Mouse (Mus musculus) regulatory T cell (primary cell): ENCODE measurements at regions not wholly inside any gene's neighbourhood (a gene's known extent, or its start where the extent isn't known, plus 50 kb on each side); places are given as distances from the start of the nearest gene placed in this dataset.
"Not testable (repeated sequence)": the region's sequence is repeated elsewhere in the genome, so short reads cannot be mapped to it uniquely, and the experiment has no call there.

Source experiments
- in situ Hi-C: fragments of 300-600 bp; cut with MboI, MseI; formaldehyde crosslinking; loops from one replicate; pipeline ENCODE4 v1.15.1; 2025; ENCODE audit warnings: high pct_unique_total_duplicates

- in situ Hi-C loops: not testable (repeated sequence)
These were observed 1275.8 kb downstream of the Rpia start for GRCm38 (mm10) chr6:69516226-69516625.

- in situ Hi-C loops: no loop called here
These were observed 1284.0 kb downstream of the Rpia start for GRCm38 (mm10) chr6:69507995-69508394.

GRCm38 (mm10) chr6:69500056-69500455 lies 1292.0 kb downstream of the Rpia start:
- in situ Hi-C loops: loop anchor here (5.0 kb wide), 1 partner anchor 182 kb away; no protein-coding TSS in a partner anchor
